Mouse (Mus musculus): ENCODE results near the gene Prpf6. TPM values are rescaled to one million over a fixed set of nuclear protein-coding genes. Genes with fewer than 3 reads are reported as not detected.

The Prpf6 gene
- total RNA-seq, 2 experiments from 2014 or later = 20.3 to 79.3 TPM

DNA sequence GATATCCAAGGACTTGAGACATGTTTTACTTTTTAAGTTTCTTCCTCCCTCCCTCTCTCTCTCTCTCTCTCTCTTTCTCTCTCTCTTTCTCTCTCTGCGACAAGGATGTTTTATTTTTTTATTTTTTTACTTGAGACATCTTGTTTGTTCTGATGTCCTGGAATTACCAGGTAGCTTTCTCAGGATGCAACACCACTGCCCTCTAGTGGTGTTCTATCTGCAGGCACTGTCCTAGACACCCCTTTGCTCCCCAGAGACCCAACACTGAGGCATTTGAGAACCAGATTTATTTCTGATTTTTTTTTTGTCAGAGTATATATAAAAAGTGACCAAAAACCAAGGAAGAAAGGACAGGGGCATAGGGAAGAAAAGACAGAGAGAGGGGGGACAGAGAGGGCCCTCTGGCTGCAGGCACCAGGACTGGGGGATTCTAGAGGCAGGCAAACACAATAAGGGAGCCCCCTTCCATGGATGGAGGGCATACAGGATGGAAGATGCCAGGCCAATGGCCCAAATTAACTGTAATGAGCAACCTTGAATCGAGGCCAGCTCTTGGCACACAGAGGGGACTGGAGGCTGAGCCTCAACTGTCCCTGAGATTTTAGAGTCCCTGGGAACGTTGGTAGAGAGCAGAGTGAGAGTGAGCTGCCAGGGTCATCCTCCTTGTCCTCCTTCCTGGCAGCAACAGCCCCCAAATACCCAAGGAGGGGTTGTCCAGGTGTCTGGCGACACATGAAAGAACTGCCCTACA, 3.5 kb downstream of the Prpf6 start:
- ATAC-seq (replicated peaks; ENCODE audit: poor library complexity) = no peak

DNA sequence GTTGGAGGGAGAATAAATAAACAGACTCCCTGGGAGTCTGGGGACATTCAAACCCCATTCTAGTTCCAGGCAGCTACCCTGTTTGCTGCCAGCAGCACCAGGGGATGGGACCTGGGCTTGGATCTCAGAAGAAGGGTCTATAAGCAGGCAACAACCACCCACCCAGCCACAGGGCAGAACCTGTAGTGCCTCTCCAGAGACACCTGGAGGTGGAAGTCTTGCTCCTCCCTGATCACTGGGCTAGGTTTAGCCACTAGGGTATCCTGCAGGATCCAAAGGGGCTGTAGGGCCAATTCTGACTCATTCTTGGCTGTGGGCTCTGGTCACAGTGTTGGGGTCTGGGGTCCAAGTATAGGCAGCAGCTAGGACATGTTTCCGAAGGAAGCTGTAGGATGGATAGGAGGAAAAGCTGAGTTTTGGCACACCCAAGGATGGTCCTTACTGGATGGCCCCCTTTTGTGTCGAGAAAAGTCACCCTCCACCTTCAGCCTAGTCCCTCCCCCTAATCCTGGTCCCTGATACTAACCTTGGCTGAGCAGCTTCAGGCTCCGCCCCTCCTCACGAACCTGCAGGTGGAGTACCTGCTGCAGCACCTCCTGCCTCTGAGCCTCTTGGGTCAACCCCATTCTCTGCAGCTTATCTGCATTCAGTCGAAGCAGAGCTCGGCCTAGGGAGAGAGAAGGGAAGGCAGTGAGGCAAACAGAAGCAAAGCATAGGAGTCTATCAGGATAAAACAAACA, 4.7 kb downstream of the Prpf6 start:
- ATAC-seq (replicated peaks; ENCODE audit: poor library complexity) = no peak

DNA sequence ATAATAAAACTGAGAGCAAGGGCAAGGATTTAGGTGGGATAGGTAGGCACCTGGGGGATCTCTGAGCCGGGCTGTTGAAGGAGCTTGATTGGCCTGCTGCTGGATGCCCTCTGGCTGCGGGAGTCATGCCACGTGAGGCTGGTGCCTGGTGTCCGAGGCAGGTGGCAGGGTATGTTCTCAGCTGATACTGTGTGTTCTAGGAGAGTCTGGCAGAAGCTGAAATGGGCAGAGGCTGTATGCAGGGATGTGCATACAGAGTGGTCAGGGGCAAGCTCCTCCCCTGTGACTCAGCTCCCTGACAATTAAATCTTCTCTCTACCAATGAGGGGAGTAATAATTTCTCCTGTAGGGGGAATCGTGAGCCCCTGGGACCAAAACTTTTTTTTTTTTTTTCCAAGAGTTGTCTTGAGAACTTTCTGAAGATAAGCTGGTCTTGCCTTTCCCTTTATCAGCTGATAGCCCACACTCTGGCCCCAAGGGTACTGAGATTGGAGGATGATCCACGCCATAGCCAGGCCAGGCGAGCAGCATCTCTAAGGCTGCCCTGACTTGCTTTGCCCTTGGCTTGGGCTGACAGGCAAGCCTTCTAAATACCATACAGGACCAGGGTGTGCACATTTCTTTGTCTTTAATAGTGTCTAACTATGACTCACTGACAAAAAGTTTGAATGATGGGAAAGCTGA, 5.9 kb downstream of the Prpf6 start:
- peak; percentile 40 for ATAC-seq (replicated peaks; ENCODE audit: poor library complexity)

DNA sequence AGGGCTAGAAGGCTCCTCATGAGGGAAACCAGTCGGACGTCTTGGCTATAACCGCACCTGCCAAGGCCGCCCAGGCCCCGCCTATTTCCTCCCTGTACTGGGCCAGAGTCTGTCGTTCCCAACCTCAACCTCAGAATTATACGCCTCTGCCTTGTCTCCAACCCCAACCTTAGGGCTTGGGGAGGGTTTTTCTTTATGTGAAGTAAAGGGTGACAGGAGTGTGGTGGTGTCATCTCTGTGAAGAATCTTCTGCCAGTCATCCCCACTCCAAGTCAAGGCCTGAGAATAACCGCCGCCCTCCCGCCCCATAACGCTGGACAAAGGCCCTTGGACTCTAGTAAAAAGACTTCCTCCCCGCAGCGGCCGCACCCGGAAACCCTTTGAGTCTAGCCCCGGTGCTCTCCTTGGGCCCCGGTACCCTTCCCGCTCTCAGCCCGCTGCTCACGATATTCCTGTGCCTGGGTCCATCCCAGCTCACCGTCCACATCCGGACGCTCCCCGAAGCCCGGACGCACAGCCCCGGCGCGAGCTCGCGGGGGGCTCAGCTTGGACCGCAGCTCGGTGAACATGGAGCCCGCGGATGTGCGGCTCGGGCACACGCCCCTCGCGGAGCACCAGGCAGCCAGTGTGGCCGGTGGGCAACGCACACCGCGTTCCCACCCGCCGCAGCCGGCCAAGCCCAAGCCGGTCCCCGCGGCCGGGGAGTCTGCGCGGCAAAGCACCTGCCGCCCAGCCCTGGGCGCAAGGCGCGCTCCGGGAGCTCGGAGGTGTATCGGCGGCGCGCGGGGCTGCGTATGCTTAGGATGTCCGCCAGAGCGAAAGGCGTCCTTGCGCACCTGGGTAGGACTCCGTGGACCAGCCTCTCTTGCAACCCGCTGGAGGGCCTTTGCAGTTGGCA, 7.0 kb downstream of the Prpf6 start, which contains the start of gene Samd10:
Samd10 (minus strand) TSS at position 759 of the 898 bp plus-strand sequence.
- ATAC-seq (replicated peaks; ENCODE audit: poor library complexity) = peak; percentile 20

DNA sequence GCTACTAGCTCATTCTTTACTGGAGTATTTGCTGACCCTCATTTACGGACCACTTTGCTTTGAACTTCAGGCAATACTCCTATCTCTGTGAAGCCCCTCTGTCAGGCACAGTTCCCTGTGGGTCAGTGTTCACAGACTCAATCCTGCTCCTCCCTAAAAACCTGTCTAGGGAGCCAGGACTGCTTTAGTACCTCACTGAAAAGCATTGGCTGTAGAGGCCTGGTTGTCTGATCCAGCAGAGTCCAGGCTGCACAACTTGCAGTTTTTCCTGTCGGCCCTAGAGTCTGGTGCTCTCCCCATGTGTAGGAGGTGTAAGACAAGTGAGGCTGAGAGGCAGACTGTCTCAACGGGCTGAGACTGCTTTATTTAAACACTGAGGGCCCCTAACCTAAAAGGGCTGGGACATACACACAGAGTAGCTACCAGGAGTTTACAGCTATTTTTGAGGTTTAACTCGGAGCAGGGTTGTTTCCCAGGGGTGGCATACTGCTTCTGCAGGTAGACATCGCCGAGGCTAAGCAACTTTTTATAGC, 8.6 kb downstream of the Prpf6 start:
- ATAC-seq (replicated peaks; ENCODE audit: poor library complexity) = no peak

DNA sequence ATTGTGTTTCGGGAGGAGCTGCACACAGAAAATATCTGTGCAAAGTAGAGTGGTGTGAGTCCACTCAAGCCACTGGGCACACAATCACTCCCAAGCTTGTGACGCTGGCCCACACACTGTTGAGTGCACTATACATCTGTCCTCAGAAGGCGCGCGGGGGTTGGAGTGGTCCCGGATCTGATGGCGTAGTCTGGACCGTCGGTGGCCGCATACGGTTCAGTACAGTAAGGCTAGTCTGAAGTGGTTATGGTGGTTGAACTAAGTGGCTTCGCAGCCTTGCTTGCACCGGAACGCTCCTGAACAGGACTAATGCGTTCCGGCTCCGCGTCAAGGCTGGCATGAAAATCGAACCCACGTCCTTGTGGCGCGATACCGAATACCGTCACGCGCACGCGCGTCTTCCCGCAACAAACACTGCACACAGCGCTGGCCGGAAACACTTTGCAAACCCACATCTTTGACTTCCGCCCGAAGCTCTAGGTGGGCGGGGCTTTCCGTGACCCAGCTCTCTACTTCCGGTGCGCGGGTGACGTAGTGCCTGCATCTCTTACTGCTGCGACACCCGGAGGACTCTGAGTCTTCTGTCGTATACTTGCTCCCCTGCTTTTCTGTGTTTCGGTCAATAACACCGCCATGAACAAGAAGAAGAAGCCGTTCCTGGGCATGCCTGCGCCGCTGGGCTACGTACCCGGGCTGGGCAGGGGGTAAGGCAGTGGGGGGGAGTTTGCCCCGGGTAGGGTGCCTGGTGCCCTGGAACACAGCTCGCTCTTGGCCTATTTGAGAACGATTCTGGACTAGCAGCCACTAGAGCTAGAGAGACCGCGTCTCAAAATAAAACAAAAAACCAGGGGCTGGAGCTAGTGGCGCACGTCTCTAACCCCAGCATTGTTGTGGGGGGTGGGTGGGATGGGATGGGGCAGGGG, 9.4 kb downstream of the Prpf6 start:
- peak; percentile 84 for ATAC-seq (replicated peaks; ENCODE audit: poor library complexity)

DNA sequence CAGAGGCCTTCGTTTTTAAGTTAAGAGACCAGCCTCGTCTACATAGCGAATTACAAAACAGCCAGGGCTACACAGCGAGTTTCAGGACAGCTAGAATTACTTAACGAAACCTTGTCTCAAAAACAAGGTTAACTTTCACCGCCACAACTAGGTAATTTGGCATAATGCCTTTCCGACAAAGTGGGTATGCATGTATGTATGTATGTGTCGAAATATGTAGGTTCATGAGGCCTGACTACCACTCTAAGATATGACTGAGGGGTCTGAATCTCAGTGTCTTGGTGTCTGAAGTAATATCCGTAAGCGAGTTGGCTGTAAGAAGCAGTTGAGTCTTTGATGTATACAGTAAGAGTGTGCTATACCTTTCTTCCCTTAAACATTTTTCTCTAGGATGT, 10.1 kb downstream of the Prpf6 start:
- ATAC-seq (replicated peaks; ENCODE audit: poor library complexity) = no peak

DNA sequence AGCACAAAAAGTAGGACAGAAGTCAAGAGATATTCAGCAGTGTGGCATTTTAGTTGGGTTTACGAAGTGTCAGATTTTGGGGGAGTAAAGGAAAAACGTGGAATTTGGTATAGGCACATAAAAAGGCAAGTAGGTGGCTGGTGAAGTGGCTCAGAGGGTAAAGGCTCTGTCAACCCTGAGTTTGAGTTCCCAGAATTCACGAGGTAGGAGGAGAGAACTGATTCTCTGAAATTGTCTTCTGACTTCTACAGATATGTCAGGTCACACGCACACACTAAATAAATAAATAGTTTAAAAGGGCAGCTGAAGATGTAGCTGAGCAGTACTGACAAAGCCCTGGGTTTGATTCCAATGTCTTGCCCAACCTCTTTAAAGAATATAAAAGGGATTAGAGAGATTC, 10.7 kb downstream of the Prpf6 start:
- ATAC-seq (replicated peaks; ENCODE audit: poor library complexity) = no peak

DNA sequence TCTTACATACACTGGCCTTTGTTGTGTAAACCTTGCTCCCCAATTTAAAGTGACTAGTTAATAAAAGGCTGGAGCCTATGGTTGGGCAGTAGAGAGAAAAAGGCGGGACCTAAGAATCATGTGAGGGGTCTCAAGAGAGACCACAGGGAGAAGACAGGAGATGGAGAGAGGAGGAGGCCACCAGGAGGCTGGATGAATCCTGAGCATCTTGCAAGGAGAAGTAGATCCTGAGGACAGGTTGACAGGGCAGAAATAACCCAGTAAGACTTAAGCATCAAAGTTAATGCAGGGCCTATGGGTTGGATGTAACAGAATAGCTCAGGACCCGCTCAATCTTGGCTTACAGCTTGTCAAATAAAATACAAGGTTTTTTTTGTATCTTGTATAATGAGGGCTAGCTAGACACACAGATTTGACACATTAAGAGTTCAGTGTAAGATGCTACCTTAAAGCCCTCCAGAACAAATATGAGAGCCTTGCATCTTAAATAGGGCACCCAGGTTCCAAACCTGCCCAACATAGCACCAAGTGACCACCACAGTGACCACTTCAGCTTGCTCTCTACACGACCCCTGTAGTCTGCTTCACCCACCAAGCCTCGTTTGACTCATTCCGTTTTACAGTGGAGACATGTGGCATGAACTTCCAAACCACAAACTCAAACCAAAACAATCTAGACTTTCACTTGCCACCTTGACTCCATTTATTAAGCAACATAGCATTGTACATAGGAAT, 27.3 kb downstream of the Prpf6 start:
- no peak for ATAC-seq (replicated peaks; ENCODE audit: poor library complexity)

DNA sequence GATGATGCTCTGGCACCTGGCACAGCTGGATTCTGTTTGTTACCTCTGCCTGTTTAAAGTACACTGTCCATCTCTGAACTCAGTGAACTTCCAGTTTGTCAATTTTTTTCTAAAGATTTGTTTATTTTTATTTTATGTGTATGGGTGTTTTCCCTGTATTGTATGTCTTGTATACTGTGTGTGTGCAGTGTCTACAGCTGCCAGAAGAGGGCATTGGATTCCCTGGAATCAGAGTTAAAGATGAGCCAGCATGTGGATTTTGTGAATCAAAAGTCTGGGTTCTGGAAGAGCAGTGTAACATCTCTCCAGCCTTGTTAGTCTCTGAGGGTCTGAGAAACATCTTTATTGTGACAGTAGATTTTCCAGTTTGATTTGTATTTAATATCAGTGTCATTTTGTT, 31.7 kb downstream of the Prpf6 start:
- ATAC-seq (replicated peaks; ENCODE audit: poor library complexity) = peak; percentile 66; the same call in 1 of the 2 replicates

DNA sequence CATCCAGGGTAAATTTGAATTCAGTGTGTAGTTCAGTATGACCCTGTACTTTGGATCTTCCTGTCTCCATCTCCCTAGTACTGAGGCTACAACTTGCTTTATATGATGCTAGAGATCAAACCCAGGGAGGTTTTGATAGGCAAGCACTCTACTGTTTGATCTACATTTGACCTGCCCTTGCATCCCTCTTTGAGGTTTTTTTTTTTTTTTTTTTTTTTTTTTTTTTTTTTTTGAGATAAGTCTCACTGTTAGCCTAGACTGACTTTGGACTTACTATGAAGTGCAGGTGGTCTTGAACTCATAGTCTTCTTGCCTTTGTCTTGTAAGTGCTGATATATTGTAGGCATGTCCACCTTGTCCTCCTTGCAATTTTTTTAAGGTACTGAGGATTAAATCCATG, 36.8 kb downstream of the Prpf6 start:
- ATAC-seq (replicated peaks; ENCODE audit: poor library complexity) = no peak

DNA sequence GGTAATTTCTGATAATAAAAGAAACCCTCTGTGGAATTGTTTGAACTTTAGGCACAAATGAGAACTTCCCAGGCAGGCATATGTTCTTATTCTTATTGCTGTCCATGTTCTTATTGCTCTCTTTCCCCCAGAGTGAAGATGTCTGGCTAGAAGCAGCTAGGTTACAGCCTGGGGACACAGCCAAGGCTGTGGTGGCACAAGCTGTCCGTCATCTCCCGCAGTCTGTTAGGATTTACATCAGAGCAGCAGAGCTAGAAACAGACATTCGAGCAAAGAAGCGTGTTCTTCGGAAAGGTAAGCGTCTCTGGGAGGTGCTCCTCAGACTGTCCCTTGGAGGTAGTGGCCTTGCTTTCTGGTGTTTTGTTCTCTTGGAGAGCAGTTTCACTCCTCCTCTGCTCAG, 41.0 kb downstream of the Prpf6 start:
- no peak for ATAC-seq (replicated peaks; ENCODE audit: poor library complexity)

DNA sequence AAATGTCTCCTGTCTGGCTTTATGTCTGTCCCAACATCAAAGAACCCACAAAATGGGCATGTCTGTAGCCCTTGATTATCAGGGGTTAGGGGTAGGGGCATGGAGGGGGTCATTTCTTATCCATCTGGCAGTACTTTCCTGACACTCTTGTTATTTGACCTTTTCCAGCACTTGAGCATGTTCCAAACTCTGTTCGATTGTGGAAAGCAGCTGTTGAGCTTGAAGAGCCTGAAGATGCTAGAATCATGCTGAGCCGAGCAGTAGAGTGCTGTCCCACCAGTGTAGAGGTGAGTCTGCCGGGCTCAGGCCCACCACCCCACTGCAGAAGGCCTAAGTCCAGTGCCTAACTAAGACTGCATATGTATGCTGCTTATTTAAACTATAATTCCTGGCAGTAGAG, 44.2 kb downstream of the Prpf6 start:
- ATAC-seq (replicated peaks; ENCODE audit: poor library complexity) = no peak

DNA sequence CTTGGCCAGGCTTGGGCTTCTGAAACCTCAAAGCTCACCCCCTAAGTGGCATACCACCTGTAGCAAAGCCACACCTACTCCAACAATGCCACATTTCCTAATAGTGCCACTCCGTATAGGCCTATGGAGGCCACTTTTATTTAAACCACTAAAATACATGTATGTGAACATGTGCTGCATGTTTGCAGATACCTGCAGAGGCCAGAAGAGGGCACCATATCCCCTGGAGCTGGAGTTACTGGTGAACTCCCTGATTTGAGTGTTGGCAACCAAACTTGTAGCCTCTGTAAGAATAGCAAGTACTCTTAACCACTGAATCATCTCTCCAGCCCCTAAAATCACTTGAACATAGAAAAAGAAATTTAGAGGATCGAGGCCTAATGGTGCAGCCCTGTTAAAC, 52.7 kb downstream of the Prpf6 start:
- peak; percentile 96 for ATAC-seq (replicated peaks; ENCODE audit: poor library complexity)

DNA sequence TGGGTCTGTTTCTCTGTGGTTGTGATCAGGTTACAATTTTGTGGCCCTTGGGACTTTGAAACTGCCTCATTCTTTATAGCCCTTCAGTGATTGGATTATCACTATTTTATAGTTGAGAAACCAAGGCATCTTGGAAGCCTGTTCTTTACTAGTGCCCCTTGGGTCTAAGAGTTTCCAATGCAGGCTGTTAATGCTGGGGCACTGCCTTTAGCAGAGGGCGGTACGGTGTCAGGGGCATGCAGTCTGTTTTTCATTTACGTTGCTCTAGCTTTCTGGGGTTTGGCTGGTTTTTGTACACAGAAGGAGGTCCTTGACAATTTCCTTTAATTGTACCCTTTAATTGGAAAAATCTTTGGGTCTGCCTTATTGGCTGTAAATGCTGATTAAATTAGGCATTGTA, 54.0 kb downstream of the Prpf6 start:
- ATAC-seq (replicated peaks; ENCODE audit: poor library complexity) = no peak

DNA sequence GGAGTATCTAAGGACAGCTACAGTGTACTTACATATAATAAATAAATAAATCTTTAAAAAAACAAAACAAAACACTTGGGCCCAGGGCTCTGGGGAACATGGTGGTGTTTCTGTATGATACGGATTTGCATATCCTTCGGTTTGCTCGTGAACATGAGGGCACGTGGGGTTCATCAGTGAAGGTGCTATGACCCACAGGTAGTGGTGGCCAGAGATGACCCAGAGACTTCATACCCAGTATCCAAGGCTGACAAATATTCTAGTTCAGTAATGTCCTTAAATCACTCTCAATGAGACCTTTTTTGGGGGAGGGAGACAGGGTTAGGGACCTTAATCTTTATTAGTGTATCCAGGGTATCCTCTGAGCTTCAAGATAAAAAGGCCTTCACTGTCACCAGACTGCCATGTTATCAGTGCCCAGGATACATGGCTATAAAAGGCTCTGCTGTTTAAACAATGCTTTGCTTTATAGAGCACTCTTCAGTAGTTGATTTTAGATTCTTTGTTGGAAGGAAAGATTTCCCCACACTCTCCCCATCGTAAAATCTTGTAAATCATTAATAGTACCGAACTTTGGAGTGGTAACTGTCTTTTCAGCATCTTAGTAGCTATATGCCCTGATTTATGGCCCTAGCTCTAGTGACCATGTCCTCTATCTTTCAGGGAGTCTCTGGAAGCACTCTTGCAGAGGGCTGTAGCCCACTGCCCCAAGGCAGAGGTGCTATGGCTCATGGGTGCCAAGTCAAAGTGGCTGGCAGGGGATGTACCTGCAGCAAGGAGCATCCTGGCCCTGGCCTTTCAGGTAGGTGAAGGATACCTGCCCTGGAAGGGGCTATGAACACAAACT, 55.2 kb downstream of the Prpf6 start:
- ATAC-seq (replicated peaks; ENCODE audit: poor library complexity) = no peak

DNA sequence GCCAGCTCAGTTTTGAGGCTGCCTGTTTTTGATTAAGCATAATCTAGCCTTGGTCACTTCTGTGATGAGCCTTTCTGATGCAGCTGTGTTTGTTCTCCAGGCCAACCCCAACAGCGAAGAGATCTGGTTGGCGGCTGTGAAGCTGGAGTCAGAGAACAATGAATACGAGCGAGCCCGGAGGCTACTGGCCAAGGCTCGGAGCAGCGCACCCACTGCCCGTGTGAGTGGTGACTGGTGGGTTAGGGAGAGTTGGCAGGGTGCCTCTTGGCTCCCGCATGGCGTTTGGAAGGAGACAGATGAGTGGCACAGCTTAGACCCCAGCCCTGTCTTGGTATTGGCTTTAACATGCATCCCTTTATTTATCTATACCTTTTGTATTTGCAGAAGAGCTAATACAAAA, 57.3 kb downstream of the Prpf6 start:
- no peak for ATAC-seq (replicated peaks; ENCODE audit: poor library complexity)

DNA sequence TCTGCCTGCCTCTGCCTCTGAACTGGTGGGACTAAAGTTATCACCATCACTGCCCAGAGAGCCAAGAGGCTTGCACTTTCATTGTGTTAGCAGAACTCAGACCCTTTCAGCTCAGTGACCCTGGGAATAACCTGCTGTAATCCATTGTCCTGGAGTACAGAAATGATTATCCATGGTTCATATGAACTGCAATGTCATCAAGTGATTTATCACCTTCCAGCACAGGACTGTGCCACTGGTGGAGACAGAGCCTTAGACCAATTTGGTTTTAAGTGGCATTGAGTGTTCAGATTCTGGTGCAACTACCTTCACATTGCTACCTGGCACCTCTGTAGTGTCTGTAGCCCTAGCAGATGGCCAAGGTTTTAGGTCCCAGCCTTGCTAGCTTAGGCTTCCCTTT, 61.4 kb downstream of the Prpf6 start:
- ATAC-seq (replicated peaks; ENCODE audit: poor library complexity) = no peak

All from megakaryocyte progenitor cell, adult 5-6 weeks (primary cell).